Mouse (Mus musculus): ENCODE measurements at regions not wholly inside any gene's neighbourhood (a gene's known extent, or its start where the extent isn't known, plus 50 kb on each side); places are given as distances from the start of the nearest gene placed in this dataset.

GRCm38 (mm10) chr1:143006045-143006444 lies 634.4 kb upstream of the B3galt2 start:
- H3K4me1 ChIP-seq (ENCODE audit: control insufficient read depth in 1 of 2, insufficient read depth in 2 of 2, low read length in 2 of 2): no peaks in the 10 kb centered on the region
- DNase-seq (ENCODE audit: low read depth, low spot score): no peak
- H3K9ac ChIP-seq (ENCODE audit: control insufficient read depth, low read depth, low read length, poor library complexity, severe bottlenecking): no peak overlapping the region
- no peak overlapping the region for H3K4me3 ChIP-seq (ENCODE audit: control insufficient read depth in 1 of 2, insufficient read depth in 1 of 2, low read depth in 2 of 2, low read length in 2 of 2)
- TF ChIP-seq BHLHE40 (IDR thresholded peaks at IDR 0.05; ENCODE audit: borderline replicate concordance, low read depth, low read length): no peak
- no peak for TF ChIP-seq CHD1 (IDR thresholded peaks at IDR 0.05; ENCODE audit: low read depth, low read length)
- TF ChIP-seq EP300 (IDR thresholded peaks at IDR 0.05; ENCODE audit: low read depth in 1 of 2, low read length in 2 of 2): no peak
- TF ChIP-seq RCOR1 (IDR thresholded peaks at IDR 0.05; ENCODE audit: low read depth, low read length): no peak
- TF ChIP-seq MXI1 (IDR thresholded peaks at IDR 0.05; ENCODE audit: low read depth, low read length): no peak
- no peak for TF ChIP-seq ZKSCAN1 (IDR thresholded peaks at IDR 0.05; ENCODE audit: low read depth, low read length)
- no peak for TF ChIP-seq TAL1 (IDR thresholded peaks at IDR 0.05; ENCODE audit: low read length)
- no peak for TF ChIP-seq RAD21 (IDR thresholded peaks at IDR 0.05; ENCODE audit: low read depth, low read length)
- no peak for TF ChIP-seq GABPA (IDR thresholded peaks at IDR 0.05; ENCODE audit: low read depth, low read length)
- no peaks in the 10 kb centered on the region for H3K27me3 ChIP-seq (ENCODE audit: control insufficient read depth in 1 of 2, insufficient read depth in 2 of 2, low read length in 2 of 2)
- H3K79me2 ChIP-seq (ENCODE audit: control insufficient read depth, insufficient read depth, low read length, poor library complexity): no peaks in the 10 kb centered on the region
- H3K36me3 ChIP-seq (ENCODE audit: control insufficient read depth in 1 of 2, insufficient read depth in 2 of 2, low read length in 2 of 2): no peaks in the 10 kb centered on the region
- H3K9me3 ChIP-seq (replicated peaks; ENCODE audit: insufficient read depth, low read length): no peaks in the 10 kb centered on the region
- no peak overlapping the region for H3K27ac ChIP-seq (ENCODE audit: control insufficient read depth, low read depth, low read length)

DNA sequence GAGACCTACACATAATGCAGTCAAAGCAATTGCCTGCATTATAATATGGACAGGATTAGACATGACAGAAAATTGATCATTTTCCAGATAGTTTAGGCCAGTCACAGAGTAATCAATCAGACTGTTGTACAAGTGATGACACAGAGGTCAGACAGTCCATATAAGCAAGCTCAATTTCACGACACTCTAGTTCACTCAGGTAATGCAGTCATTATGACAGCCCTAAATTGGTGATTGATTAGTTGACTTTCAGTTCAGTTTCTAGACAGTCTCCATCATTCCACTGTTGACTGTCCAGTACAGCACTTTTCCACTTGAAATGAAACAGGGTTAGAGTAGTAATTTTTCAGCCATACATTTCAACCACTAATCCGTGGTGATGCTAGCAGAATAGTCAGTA lies 620.5 kb upstream of the B3galt2 start:
- Histone ChIP-seq H3K9me3 (replicated peaks; ENCODE audit: insufficient read depth, low read length) (no peaks in the 10 kb centered on the region), H3K36me3 (ENCODE audit: control insufficient read depth in 1 of 2, insufficient read depth in 2 of 2, low read length in 2 of 2) (no peaks in the 10 kb centered on the region), H3K4me3 (ENCODE audit: control insufficient read depth in 1 of 2, insufficient read depth in 1 of 2, low read depth in 2 of 2, low read length in 2 of 2) (no peak overlapping the region), H3K27me3 (ENCODE audit: control insufficient read depth in 1 of 2, insufficient read depth in 2 of 2, low read length in 2 of 2) (no peaks in the 10 kb centered on the region), H3K9ac (ENCODE audit: control insufficient read depth, low read depth, low read length, poor library complexity, severe bottlenecking) (no peak overlapping the region), H3K79me2 (ENCODE audit: control insufficient read depth, insufficient read depth, low read length, poor library complexity) (no peaks in the 10 kb centered on the region), H3K4me1 (ENCODE audit: control insufficient read depth in 1 of 2, insufficient read depth in 2 of 2, low read length in 2 of 2) (no peaks in the 10 kb centered on the region), H3K27ac (ENCODE audit: control insufficient read depth, low read depth, low read length) (no peak overlapping the region)
- TF ChIP-seq SIN3A (IDR thresholded peaks at IDR 0.05; ENCODE audit: low read length): no peak
- no peak for TF ChIP-seq NRF1 (IDR thresholded peaks at IDR 0.05; ENCODE audit: insufficient read depth, low read depth, low read length, poor library complexity, severe bottlenecking)
- TF ChIP-seq GATA1 (IDR thresholded peaks at IDR 0.05; ENCODE audit: low read depth, low read length): no peak
- TF ChIP-seq MAFK (IDR thresholded peaks at IDR 0.05; ENCODE audit: borderline replicate concordance, low read depth, low read length): no peak
- TF ChIP-seq MXI1 (IDR thresholded peaks at IDR 0.05; ENCODE audit: low read depth, low read length): no peak
- no peak for TF ChIP-seq CTCF (IDR thresholded peaks at IDR 0.05 in 2 of 3, conservative IDR thresholded peaks at IDR 0.05 in 1 of 3; ENCODE audit: control insufficient read depth in 1 of 3, insufficient read depth in 1 of 3, low read depth in 2 of 3, low read length in 3 of 3, poor library complexity in 1 of 3, severe bottlenecking in 1 of 3)
- no peak for TF ChIP-seq CHD1 (IDR thresholded peaks at IDR 0.05; ENCODE audit: low read depth, low read length)
- TF ChIP-seq ZNF384 (IDR thresholded peaks at IDR 0.05; ENCODE audit: low read depth, low read length): no peak
- no peak for TF ChIP-seq GABPA (IDR thresholded peaks at IDR 0.05; ENCODE audit: low read depth, low read length)
- TF ChIP-seq ZKSCAN1 (IDR thresholded peaks at IDR 0.05; ENCODE audit: low read depth, low read length): no peak
- no peak for TF ChIP-seq POLR2AphosphoS2 (IDR thresholded peaks at IDR 0.05; ENCODE audit: low read length)
- TF ChIP-seq ETS1 (IDR thresholded peaks at IDR 0.05; ENCODE audit: low read depth, low read length): no peak
- DNase-seq (ENCODE audit: low read depth, low spot score): no peak

Data from MEL (cell line).